ENCODE assay signal across 19 mouse cellular contexts in the genomic region with DNA sequence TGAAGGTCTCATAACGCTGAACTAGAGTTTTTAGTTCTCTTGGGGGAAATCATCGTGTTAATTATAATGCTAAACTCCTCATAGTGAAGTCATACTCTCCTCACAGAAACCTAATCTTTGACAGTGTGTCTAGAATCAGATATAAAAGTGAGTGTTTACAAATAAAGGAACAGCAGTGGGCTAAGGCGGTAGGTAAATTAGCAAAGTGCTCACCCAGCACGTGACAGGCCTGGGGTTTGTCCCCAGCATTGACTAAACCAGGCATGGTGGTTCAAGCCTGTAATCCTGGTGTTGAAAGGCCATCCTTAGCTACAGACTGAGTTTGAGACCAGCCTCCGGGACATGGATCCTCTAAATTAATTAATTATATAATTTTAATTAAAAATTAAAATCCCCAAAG.
DNase-seq lines count a peak whose midpoint lies in the region; ATAC-seq and TF ChIP-seq lines count a peak whose summit lies in the region.
"Had no signal": no experiment of that assay in that cellular context is flagged by ENCODE, and none has a peak within 500 bp of the region (broad histone marks: within the 10 kb centered on the region; RNA-seq: fewer than 3 reads in every experiment).

No protein-coding gene starts in this region.

- no peaks in the 10 kb centered on the region for H3K9me3 ChIP-seq in CH12.LX (replicated peaks; ENCODE audit: low read length)
- H3K9me3 ChIP-seq in midbrain, embryonic 15.5 days, result no peaks in the 10 kb centered on the region
- H3K9me3 ChIP-seq: embryonic facial prominence, embryonic 10.5 days; embryonic facial prominence, embryonic 12.5 days; forebrain, embryonic 13.5 days; forebrain, embryonic 15.5 days had no signal

- TF ChIP-seq POLR2A in CH12.LX (IDR thresholded peaks at IDR 0.05; ENCODE audit: low read depth, low read length), result no peak
- TF ChIP-seq POLR2A in small intestine, adult 2 months (IDR thresholded peaks at IDR 0.05; ENCODE audit: low read depth, low read length), result no peak

- intact Hi-C loops in left cerebral cortex, adult 2 months (cut with DNase I), result no loop called here

- H3K36me3 ChIP-seq in CH12.LX (replicated peaks in 1 of 2; ENCODE audit: control insufficient read depth in 1 of 2, insufficient read depth in 1 of 2, low read length in 1 of 2), result no peaks in the 10 kb centered on the region
- no peaks in the 10 kb centered on the region for H3K36me3 ChIP-seq in small intestine, adult 2 months (ENCODE audit: control insufficient read depth, insufficient read depth, low read length)
- no peaks in the 10 kb centered on the region for H3K36me3 ChIP-seq in midbrain, embryonic 15.5 days (replicated peaks)
- H3K36me3 ChIP-seq: embryonic facial prominence, embryonic 10.5 days; embryonic facial prominence, embryonic 12.5 days; forebrain, embryonic 15.5 days had no signal

- WGBS in small intestine, adult 2 months, result 90% methylated on average over 5 of the region's 5 CpGs
- WGBS in midbrain, embryonic 15.5 days, result 90% methylated on average over 5 of the region's 5 CpGs

- peaks cover 25 to 73% of the 10 kb centered on the region in 2 experiments for H3K4me1 ChIP-seq in CH12.LX (ENCODE audit: control insufficient read depth in 1 of 2, insufficient read depth in 2 of 2)
- peaks cover 12% of the 10 kb centered on the region for H3K4me1 ChIP-seq in small intestine, adult 2 months (ENCODE audit: control insufficient read depth, insufficient read depth, insufficient read length, low read length)
- H3K4me1 ChIP-seq in midbrain, embryonic 15.5 days, result peaks cover 18% of the 10 kb centered on the region

- TF ChIP-seq CTCF in CH12.LX (conservative IDR thresholded peaks at IDR 0.05 in 1 of 2, IDR thresholded peaks at IDR 0.05 in 1 of 2; ENCODE audit: low read depth in 2 of 2, low read length in 2 of 2), result no peak
- TF ChIP-seq CTCF in small intestine, adult 2 months (IDR thresholded peaks at IDR 0.05; ENCODE audit: extremely low read depth, insufficient read length, insufficient replicate concordance, low read depth, low read length), result no peak
- no peak for TF ChIP-seq CTCF in left cerebral cortex, adult 2 months (IDR thresholded peaks at IDR 0.05)

- H3K4me2 ChIP-seq in CH12.LX (ENCODE audit: insufficient read depth, low read depth, poor library complexity, severe bottlenecking), result peak overlapping the region; percentile 73
- no peak overlapping the region for H3K4me2 ChIP-seq in midbrain, embryonic 15.5 days
- H3K4me2 ChIP-seq: embryonic facial prominence, embryonic 12.5 days; forebrain, embryonic 13.5 days; forebrain, embryonic 15.5 days had no signal

- in situ Hi-C loops in CH12.LX (cut with MboI; ENCODE audit: low pct_ligation_motif_present, low pct_unique_long_range_greater_than_20kb, low sequenced_read_pairs), result loop anchor here (5.0 kb wide), 2 partner anchors 41 to 69 kb away; no protein-coding TSS in a partner anchor

- peak overlapping the region; percentile 38; the same call in 1 of the 2 replicates for H3K27ac ChIP-seq in CH12.LX (ENCODE audit: insufficient read depth, low read depth)
- H3K27ac ChIP-seq in small intestine, adult 2 months (ENCODE audit: insufficient read depth, low read depth, low read length), result 0 out of 2 replicates have a peak overlapping the region, but pooled peaks have one; percentile 22
- H3K27ac ChIP-seq in midbrain, embryonic 15.5 days, result no peak overlapping the region
- H3K27ac ChIP-seq in left cerebral cortex, adult 2 months, result no peak overlapping the region
- H3K27ac ChIP-seq: embryonic facial prominence, embryonic 10.5 days; embryonic facial prominence, embryonic 12.5 days; forebrain, embryonic 13.5 days; forebrain, embryonic 15.5 days had no signal

- no peaks in the 10 kb centered on the region for H3K27me3 ChIP-seq in CH12.LX (replicated peaks)
- H3K27me3 ChIP-seq in small intestine, adult 2 months (ENCODE audit: control insufficient read depth, insufficient read depth, low read length), result no peaks in the 10 kb centered on the region
- no peaks in the 10 kb centered on the region for H3K27me3 ChIP-seq in midbrain, embryonic 15.5 days (replicated peaks)
- H3K27me3 ChIP-seq: embryonic facial prominence, embryonic 12.5 days; forebrain, embryonic 13.5 days; forebrain, embryonic 15.5 days had no signal

- TF ChIP-seq EP300 in CH12.LX (IDR thresholded peaks at IDR 0.05; ENCODE audit: low read length), result 0 out of 2 replicates have a peak, but pooled peaks have one; percentile 14

- H3K9ac ChIP-seq in CH12.LX (ENCODE audit: insufficient read depth, low read depth), result peak overlapping the region; percentile 63
- no peak overlapping the region for H3K9ac ChIP-seq in midbrain, embryonic 15.5 days
- H3K9ac ChIP-seq: embryonic facial prominence, embryonic 12.5 days; forebrain, embryonic 13.5 days; forebrain, embryonic 15.5 days; forebrain, postnatal 0 days had no signal

- dilution Hi-C loops in CH12.LX (cut with MboI; ENCODE audit: extremely low pct_ligation_motif_present, extremely low pct_unique_long_range_greater_than_20kb, low sequenced_read_pairs), result no loop called here

- no peak for ATAC-seq in midbrain, embryonic 15.5 days (replicated peaks)
- ATAC-seq: CD4-positive, CD25-positive, alpha-beta regulatory T cell, adult 4 months had no signal

- DNase-seq in A20 (ENCODE audit: low read depth, low spot score) (peak; percentile 44), CH12.LX (ENCODE audit: extremely low read depth) (no peak)
- DNase-seq in left cerebral cortex, adult 2 months (ENCODE audit: extremely low spot score in 1 of 2, low spot score in 2 of 2), result no peak
- DNase-seq: adrenal gland, adult 8-10 months; adrenal gland, postnatal 14 days; adrenal gland, postnatal 36 days; B cell, adult 2 months; cerebellum, adult 11-12 months; cerebellum, adult 2 months; cerebellum, adult 9-10 months; cerebellum, postnatal 25 days had no signal

- H3K79me2 ChIP-seq in CH12.LX (replicated peaks; ENCODE audit: control insufficient read depth, extremely low read depth, insufficient read depth, poor library complexity, severe bottlenecking), result no peaks in the 10 kb centered on the region

- no peak overlapping the region for H3K4me3 ChIP-seq in CH12.LX (replicated peaks in 1 of 3; ENCODE audit: low read depth in 2 of 3, low read length in 2 of 3, poor library complexity in 1 of 3)
- H3K4me3 ChIP-seq in small intestine, adult 2 months (ENCODE audit: low read depth, low read length), result no peak overlapping the region
- no peak overlapping the region for H3K4me3 ChIP-seq in midbrain, embryonic 15.5 days
- H3K4me3 ChIP-seq in left cerebral cortex, adult 2 months, result no peak overlapping the region
- H3K4me3 ChIP-seq: embryonic facial prominence, embryonic 10.5 days; embryonic facial prominence, embryonic 12.5 days; forebrain, embryonic 13.5 days; forebrain, embryonic 15.5 days had no signal

- TF ChIP-seq RAD21 in CH12.LX (IDR thresholded peaks at IDR 0.05; ENCODE audit: low read depth, low read length), result no peak

TF ChIP-seq in CH12.LX, 34 proteins besides CTCF, POLR2A, EP300 and RAD21:
- TF ChIP-seq E2F4 (IDR thresholded peaks at IDR 0.05; ENCODE audit: insufficient replicate concordance, low read depth, low read length) (no peak), MAFK (IDR thresholded peaks at IDR 0.05; ENCODE audit: insufficient replicate concordance, low read length) (no peak), ZNF384 (IDR thresholded peaks at IDR 0.05; ENCODE audit: low read depth, low read length) (no peak), MXI1 (IDR thresholded peaks at IDR 0.05; ENCODE audit: low read depth, low read length) (peak; percentile 72), TCF12 (IDR thresholded peaks at IDR 0.05; ENCODE audit: low read depth, low read length) (peak; percentile 39; the same call in 1 of the 2 replicates), USF2 (conservative IDR thresholded peaks at IDR 0.05; ENCODE audit: low read depth, low read length) (peak; percentile 69), USF1 (IDR thresholded peaks at IDR 0.05; ENCODE audit: low read depth, low read length) (peak; percentile 83), MAX (IDR thresholded peaks at IDR 0.05; ENCODE audit: low read length) (peak; percentile 79), UBTF (IDR thresholded peaks at IDR 0.05; ENCODE audit: low read depth, low read length) (no peak), SIN3A (IDR thresholded peaks at IDR 0.05; ENCODE audit: low read length) (no peak), CHD1 (IDR thresholded peaks at IDR 0.05; ENCODE audit: low read depth, low read length) (peak; percentile 77; the same call in 1 of the 2 replicates), ZMIZ1 (IDR thresholded peaks at IDR 0.05; ENCODE audit: low read depth, low read length) (no peak), ELF1 (IDR thresholded peaks at IDR 0.05; ENCODE audit: low read depth, low read length) (no peak), NELFE (IDR thresholded peaks at IDR 0.05; ENCODE audit: low read depth, low read length) (no peak), CHD2 (IDR thresholded peaks at IDR 0.05; ENCODE audit: low read length) (0 out of 2 replicates have a peak, but pooled peaks have one; percentile 27), PAX5 (IDR thresholded peaks at IDR 0.05; ENCODE audit: low read length) (no peak), MYC (IDR thresholded peaks at IDR 0.05; ENCODE audit: low read depth, low read length) (peak; percentile 41; the same call in 1 of the 2 replicates), BHLHE40 (IDR thresholded peaks at IDR 0.05; ENCODE audit: low read depth, low read length) (peak; percentile 98), IRF4 (IDR thresholded peaks at IDR 0.05; ENCODE audit: low read depth, low read length) (peak; percentile 40; the same call in 1 of the 2 replicates), KAT2A (IDR thresholded peaks at IDR 0.05; ENCODE audit: insufficient replicate concordance, low read length) (no peak), ETS1 (conservative IDR thresholded peaks at IDR 0.05; ENCODE audit: low read depth, low read length) (peak; percentile 51; the same call in 1 of the 2 replicates)

Comparison
In these comparisons a context has a peak if more than half of its experiments do, and no peak if none do; other contexts are left out.
1. H3K27ac ChIP-seq: peak in CH12.LX (single experiment) and small intestine, adult 2 months (single experiment); none in midbrain, embryonic 15.5 days (single experiment) and left cerebral cortex, adult 2 months (single experiment).